Mouse (Mus musculus): ENCODE measurements around the gene Zfr2.

The Zfr2 gene

DNA sequence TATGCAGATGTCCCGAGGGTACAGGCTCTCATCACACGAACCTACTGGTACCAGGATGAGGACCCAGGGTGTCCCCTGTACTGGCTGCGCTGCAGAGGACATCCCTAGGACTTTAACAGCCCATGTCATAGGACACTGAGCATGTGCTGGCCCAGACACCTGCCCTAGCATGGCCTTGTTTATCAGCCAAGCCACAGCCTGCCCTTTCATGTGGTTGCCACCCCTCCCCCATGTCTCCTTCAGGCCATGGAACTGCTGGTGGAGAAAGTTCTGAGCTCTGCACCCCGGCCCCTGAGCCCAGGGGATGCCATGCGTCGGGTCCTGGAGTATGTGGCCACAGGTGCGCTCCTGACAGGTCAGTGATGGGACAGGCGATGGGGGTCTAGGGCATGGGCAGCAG is 16.5 kb downstream of the Zfr2 start:
- peak in 1 of 2 experiments; percentile 25 for DNase-seq

DNA sequence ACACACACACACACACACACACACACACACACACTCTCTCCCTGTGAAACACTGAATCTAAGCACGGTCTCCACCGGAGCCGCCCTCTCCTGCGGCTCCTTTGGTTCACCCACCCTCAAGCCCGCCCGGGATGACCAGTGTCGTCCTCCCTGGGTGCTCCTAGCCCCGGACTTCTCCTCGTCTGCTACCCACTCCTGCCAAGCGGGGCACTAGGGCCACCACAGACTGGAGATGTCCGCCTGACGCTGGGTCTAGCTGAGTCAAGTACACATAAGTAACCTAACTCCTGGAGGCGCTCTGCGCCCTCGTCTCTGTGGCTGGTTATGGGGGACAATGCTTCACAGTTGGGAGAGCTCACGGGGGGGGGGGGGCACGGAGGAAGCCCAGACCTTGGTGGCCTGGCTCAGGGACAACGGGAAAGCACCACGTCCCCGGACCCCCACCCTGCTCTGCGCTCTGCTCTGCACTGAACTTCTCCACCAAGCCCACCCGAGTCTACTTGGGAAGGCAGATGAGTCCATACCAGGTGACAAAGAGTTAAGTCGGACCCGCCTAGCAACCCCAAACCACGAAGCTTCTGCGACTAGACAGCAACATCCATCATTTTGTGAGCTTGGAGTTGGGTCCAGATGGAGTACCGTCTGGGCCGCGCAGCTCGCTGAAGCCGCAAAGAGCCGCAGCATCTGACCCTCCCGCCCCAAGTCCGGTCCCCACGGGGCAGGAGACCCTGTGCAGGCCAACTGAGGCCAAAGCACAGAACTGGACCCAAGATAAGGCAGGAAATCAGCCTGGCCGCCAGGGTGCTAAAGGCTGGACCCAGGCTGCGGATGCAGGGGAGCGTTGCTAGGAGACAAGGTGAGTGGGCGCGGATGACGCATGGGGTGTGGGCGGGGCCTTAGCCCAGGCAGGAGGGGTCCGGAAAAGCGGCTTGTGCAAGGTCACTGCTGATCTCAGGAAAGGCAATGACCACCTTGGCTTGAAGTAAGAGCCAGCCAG is 19.8 kb downstream of the Zfr2 start, which contains the start of gene Matk:
Gene Matk, plus strand, starts transcription at position 512 of the 996 bp plus-strand sequence.
- peak; percentile 48 to 65 for DNase-seq

DNA sequence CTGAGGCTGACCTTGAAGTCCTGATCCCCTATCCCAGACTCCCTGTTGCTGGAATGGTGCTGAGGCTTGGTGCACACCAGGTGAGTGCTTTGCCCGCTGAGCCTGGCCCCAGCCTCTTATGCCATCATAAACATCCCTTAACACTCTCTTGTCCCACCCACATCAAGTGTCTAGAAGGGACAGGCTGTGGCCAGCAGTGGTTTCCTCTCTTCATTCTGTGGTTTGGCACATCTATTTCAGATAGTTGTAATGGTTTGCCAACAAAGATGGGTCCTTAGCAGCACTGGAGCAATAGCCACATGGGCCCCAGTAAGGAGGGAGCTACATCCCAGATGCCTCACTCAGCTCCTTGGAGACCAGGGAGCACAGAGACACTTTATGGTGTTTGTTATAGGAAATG is 21.9 kb downstream of the Zfr2 start:
- no peak for DNase-seq

DNA sequence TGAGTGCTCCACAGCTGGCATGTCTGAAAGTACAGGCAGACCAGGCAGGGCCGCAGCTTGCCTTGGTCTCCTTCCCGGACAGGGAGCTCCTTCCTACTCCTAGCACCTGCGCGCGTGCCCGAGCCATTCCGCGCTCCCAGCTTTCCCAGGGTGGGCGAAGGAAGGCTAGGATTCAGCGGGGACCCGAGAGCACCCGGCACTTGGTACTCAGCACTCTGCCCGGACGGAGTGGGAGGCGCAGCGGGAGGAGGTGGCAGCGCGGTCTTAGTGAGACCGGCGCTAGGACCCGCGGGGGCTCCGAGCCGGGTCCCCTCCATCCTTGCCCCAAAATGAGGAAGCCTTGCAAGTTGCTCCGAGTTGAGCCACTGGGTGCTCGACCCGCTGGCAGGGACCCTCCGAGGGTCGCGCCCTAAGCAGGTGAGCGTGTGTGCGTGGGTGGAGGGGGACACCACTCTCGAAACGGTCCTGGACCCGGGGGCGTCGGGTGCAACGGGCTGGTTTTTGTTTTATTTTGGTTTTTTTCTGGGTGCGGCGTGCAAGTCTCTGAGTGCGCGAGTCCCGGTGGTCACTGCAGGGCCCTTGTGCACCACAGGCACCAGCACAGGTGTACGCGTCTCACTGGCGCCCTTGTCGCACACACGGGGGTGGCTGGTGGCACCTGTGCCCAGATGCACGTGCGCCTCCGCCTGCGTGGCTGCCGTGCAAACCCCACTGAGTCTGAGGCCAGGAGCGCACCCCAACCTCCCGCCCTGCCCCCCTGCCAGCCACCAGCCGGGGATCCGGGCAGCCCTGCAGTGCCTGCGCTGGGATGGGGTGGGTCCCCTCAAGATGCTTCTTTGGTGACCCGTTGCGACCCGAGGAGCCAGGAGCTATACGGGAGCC is 24.4 kb downstream of the Zfr2 start:
- DNase-seq: no peak

DNA sequence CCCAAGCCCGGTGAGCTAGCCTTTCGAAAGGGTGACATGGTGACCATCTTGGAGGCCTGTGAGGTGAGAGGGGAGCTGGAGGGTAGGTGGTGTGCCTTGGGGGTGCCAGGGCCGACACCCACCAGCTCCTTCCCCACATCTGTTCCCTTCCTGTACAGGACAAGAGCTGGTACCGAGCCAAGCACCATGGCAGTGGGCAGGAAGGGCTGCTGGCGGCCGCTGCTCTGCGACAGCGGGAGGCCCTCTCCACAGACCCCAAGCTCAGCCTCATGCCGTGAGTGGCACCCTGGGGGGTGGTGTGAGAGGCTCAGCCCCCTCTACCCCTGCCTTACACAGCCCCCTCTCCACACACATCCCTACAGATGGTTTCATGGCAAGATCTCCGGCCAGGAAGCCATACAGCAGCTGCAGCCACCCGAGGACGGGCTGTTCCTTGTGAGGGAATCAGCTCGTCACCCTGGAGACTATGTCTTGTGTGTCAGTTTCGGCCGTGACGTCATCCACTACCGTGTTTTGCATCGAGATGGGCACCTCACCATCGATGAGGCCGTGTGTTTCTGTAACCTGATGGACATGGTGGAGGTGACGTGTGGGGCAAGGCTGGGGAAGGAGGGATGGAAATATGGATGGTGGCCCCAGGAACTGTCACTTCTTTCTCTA is 26.4 kb downstream of the Zfr2 start:
- no peak for DNase-seq

DNA sequence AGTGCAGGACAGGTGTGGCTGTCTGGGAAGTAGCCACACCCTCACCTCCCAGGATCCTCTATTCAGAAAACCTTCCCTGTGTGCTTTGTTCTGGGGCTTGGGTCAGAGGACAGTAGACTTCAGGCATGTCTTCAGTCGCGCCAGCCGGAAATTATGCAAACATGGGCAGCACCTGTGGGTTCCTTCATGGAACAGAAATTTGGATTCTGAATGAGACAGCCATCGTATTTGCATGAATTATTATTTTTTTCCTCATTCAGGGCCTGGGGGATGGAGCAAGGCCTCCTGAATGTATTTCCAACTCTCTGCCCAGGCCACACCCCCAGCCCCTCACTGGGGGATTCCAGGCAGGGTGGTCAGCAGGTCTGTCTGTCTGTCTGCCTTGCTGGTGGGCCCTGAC is 28.1 kb downstream of the Zfr2 start:
- DNase-seq: no peak

DNA sequence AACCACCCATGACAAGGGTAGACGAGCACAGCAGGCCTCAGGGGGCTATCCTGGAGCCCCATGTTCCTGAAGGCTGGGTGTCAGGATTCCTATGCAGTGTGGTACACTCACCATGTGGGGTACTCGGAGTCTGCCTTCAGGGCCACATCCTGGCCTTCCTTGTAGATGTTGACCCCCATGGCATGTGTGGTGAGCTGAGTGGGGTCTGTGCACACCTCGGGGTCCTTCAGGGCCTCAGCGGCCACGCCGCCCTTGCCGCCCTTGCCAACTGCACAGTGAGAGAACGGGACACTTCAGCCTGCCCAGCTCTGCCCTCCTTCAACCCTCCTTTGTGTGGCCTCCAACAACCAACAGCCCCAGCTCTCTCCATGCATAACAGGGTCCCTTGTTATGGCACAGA is 32.6 kb downstream of the Zfr2 start:
- DNase-seq: no peak

DNA sequence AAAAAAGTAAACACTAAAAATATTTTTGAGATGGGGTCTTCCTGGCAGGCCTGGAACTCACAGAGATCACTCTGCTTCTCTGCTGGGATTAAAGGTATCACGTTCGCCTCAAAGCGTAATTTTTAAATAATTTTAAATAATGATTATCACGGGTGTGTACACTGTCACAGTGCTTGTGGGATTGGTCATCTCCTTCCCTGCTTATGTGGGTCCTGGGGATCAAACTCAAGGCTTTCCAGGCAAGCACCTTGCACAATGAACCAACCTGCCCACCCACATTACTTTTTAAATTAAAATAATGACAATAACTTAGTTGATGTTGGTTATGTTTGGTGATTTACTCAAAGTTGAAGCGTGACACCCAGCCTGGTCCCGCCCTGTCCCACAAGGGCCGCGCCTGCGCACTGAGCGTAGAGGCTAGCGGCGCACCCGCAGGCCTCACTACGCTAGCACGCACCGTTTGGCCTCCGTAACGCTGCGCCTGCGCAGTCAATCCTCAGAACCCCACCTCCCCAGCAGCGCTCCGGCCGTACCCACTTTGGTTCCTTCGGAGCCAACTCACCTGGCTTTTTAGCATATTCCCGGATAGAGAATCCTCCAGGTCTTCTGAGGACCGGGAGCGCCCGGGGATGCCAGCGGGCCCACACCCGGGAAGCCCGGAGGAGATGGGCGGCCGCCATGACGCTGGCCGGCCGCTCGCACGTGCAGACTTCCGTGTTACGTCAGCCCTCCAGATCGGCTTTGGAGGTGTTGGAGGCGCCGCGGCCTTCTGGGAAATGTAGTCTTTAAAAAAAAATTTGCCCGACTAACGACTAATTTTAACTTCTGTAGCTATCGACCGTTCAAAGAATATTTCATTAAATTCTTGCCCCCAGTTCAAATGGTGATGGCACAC is 33.5 kb downstream of the Zfr2 start, which contains the start of the genes Mrpl54 and Apba3:
Gene Mrpl54, minus strand, starts transcription at position 724 of the 895 bp plus-strand sequence.
Gene Apba3, plus strand, starts transcription at position 750 of the 895 bp plus-strand sequence.
- peak; percentile 97 to 98 for DNase-seq

DNA sequence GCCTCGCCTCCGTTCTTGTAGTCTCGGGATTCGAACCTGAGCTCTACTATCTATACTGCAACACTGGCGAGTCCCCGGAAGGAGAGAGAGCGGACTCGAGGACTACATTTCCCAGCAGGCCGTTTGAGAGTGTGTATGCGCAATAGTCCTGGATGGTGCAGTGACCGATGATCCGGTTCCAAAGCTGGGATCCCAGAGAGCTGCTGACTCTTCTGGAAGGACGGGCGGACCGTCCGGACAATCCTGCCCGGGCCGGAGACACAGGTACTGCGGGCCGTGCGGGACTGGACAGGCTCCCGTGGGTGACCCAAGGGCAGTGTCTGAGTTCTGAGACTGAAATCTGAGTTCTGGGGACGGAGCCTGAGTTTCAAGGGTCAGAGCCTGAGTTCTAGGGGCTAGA is 35.1 kb downstream of the Zfr2 start:
- DNase-seq: peak; percentile 91 to 95

DNA sequence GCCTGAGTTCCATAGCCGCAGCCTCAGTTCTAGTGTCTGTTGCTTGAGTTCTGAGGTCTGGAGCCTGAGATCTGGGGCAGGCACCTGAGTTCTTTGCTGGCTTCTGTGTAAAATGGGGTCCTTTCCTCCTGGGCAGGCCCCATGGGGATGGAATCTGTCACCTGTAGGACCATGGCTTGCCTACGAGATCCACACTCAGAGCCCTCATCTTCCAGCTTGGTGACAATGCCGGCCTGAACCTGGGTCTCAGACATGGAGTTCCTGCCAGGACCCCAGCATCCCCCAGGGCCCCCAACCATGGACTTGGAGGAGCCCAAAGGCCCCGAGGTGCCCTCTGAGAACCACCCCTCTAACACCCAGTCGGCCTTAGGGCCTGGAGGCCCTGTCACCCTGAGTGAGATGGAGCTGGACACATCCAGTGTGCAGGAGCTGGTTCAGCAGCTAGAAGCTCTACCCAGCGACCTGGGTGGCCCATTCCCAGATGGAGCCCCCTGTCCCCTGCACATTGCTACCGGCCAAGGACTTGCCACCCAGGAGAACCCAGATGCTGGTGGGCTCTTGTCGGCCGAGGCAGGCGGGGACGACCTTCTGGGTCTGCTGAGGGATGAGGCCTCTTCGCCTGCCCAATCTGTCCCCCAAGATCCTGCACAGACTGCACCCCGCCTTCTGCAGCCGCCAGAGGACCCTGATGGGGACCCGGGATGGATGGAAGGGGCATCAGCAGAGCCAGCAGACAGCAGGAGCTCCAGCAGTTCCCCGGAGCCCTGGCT is 35.9 kb downstream of the Zfr2 start:
- DNase-seq: no peak

DNA sequence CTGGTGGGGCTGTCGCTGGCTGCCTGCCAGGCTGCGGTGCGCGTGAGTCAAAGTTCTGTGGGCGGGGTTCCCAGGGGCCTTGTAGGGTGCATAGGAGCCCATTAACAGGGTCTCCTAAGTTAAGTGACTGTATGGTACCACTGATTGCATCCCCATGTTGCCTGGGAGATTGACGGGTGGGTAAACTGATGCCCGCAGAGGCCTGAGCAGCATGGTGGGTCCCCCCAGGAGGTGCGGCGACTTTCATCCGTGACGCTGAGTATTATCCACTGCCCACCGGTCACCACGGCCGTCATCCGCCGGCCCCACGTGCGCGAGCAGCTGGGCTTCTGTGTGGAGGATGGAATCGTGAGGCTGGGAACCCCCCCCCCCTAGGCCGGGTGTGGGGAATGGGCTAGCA is 39.4 kb downstream of the Zfr2 start:
- DNase-seq: no peak

DNA sequence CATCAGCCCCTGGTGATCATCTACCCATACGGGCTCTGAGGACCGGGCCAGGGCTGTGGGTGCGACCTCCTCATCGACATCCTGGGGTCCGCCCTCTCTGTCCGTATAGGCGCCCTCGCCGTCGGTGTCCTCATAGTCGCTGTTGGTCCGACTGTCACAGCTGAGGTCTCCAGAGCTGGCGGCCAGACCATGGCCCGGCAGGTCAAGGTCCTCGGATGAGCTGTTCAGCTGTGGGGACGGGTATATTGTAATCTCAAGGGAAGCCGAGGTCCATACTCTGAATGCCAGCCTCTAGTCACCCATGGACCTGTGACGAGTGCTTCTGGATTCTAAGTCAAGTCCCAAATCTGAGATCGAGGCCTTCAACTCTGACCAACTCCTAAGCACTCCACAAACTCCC is 40.9 kb downstream of the Zfr2 start:
- no peak for DNase-seq

DNA sequence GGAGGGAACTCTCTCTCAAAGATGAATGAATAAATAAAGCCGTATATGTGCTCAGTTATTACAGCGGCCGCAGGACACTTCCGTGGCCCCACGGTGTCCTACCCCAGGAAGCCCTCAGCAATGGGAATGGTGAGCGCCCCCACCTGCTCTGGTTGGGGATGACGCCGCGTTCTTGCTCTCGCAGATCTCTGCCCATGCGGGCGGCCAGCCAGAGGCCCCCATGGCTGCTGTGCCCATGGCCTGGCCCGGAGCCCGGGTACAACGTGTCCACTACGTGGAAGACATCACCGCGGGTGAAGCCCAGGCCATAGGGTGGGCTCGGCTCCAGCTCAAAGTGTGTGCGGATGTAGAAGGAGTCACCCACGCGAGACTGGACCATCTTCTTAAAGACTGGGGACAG is 44.7 kb downstream of the Zfr2 start:
- DNase-seq: no peak

DNA sequence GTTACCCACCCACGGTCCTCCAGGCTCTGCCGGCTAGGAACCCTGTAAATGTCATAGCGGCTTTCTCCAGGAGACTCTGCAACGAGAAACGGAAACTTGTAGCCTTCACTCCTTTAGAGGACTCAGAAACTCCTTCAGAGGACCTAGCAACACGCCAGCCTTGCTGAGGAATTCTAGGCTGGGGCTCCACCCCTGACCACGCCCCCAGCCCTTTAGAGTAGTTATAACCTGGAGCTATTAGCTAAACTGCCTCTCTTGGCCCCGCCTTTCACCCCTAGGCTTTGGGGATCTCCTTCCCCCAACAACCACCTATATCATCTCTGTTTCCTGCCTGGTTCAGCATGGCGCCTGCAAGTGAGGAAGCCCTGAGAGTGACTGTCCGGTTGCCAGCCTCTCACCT is 46.5 kb downstream of the Zfr2 start:
- no peak for DNase-seq

DNA sequence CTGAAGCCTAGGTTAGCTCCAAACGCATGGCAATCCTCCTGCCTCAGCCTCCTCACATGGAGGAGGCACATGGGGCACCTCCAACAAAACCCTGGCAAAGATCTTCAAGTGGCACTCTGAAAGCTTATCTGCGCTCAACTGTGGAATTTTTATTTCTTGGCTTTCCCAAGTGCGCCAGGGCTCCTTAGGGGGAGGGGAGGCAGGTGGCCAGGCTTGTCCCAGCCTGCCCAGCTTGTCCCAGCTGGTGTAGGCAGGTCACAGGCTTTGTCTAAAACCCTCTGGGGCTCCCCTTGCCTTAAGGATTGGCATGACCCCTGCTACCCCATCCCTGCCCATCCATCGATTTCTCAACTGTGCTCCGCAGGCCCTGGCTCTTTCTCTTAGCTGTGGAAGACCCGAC is 51.2 kb downstream of the Zfr2 start:
- DNase-seq: peak in 1 of 2 experiments; percentile 75

DNA sequence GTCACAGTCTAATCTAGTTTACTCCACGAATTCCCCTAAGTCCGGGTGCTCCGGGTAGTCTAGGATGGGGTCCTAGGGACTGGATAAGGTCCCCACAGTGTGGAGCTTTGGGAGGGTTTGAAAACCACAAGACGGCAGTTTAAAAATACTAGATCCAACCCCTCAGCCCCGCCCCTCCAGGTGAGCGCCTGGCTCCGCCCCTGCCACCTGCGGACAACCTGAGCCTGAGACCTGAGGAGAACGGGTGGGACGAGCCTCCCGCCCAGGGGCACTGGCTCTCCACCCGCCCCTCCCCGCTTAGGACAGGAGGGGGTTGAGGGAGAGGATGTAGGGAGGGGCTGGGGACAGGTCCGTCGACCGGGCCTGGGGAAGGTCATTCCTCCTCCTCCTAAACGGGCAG is 51.8 kb downstream of the Zfr2 start:
- peak; percentile 73 to 90 for DNase-seq

DNA sequence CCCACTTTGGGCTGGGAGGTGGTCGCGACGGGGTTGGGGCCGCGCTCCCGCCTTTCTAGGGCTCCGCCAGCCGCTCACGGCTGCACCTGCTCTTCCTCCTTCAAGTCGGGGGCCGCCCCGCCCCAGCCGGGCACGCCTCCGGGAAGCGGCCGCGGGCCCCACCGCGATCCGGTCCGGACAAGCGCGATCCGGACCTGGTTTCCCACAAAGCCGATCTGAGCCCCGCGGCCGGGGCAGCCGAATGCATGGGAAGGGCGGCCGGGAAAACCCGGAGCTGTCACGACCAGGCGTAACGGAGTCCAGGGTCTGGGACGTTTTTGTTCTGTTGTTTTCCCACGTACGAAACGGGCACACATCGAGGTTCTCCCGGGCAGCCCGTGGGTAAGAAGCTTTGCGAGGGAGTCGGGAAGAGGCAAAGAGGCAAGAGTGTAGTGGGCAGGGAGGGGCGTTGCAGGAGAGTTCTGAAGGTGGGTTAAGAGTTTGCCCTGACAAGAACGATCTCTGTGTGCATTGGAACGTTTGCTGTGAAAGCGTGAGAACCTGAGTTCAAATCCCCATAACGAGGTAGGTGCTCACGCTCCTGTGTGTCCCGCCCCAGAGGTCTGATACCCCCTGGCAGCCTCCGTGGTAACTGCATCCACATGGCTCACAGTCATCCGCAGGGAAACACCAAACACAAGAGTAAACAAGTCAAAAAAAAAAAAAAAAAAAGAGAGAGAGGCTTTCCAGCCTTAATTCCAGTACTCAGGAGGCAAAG is 52.9 kb downstream of the Zfr2 start:
- DNase-seq: peak; percentile 93 to 95

DNA sequence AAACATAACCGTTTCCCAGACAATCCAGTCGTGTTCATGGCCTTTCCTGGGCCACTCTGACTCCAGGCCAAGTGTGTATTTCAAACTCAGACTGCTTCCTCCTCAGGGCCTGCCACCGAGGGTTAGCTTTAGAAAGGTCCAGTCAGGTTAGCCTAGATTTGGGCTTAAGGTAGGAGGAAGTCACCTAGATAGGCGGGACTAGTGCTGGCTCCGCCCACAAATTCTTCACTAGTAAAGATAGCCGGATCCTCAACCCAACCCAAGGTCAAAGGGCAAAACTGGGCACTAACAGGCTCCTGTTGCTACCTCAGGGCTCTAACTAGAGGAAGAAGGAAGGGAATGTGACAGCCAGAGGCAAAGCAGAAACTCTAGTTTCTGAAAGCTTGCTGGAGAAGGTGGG is 53.6 kb downstream of the Zfr2 start:
- DNase-seq: peak; percentile 79 to 82

DNA sequence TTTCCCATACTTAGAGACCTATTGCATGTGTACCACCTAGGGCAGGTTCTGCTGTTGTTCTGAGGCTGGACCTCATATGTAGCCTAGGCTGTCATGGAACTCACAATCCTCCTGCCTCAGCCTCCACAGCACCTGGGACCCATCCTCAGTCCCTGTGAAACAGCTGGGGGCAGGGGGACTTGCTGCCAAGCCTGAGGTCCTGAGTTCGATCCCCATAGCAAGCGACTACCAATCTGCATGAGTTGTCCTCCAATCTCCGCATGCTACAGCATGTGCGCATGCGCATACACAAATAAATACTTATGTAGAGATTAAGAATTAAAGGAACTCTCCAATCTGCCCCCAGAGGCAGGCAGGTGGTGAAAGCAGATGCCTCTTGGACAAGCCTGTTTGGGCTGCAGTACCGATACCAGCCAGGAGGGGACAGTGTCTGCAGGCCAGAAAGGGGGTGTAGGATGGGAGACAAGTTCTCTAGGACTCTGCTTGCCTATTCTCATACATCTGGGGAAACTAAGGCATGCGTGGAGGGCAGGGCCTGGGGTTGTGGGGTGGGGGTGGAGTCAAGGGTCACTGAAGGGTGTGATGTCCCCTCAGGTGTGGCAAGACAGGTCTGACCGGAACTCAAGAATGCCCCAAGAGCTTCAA is 54.7 kb downstream of the Zfr2 start:
- peak in 1 of 2 experiments; percentile 66 for DNase-seq

DNA sequence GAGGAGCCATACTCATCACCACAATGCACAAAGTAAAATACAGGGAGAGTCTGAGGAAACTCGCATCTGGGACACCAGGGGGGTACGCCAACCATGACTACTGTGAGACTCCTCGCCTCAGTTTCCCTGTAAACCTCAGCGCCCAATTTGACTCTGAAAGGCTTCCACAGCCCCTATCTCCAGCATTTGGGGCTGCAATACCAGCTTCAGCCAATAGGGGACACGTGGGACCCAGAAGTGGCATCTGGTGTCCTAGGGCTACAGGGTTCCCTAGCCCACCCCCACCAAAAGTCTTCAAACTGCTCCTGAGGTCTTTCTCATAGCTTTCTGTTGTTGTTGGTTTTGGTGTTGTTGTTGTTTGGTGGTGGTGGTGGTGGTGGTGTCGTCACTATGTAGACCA is 55.6 kb downstream of the Zfr2 start:
- DNase-seq: peak in 1 of 2 experiments; percentile 67

Measured in kidney, postnatal 25 days (tissue).